Mouse (Mus musculus): ENCODE data around the gene Lrrk1.

- no peak for TF ChIP-seq CTCF (IDR thresholded peaks at IDR 0.05)
- TF ChIP-seq EP300 (IDR thresholded peaks at IDR 0.05; ENCODE audit: insufficient read depth, low read depth, low read length), result no peak
Measured at GRCm38 (mm10) chr7:66222621-66223091, 165.5 kb downstream of the Lrrk1 start.
